Mouse (Mus musculus) stomach, embryonic 15.5 days (tissue): ENCODE results near the gene Arhgef40. TPM values are rescaled to one million over a fixed set of nuclear protein-coding genes. Genes with fewer than 3 reads are reported as not detected.
A peak's percentile ranks its signal among the peaks of the same experiment; 100 is the strongest.

Experiments
- ATAC-seq: fragments of 200-750 bp; cut with Nextera tagmentation; 2 replicates; pipeline ENCODE4 v1.8.0; 2017; ENCODE audit warnings: low read depth, moderate number of reproducible peaks, moderate TSS enrichment; ENCODE audit not compliant: insufficient read depth, low FRiP score
- H3K27ac ChIP-seq: fragments of 300-500 bp; sonication (generic); 2 replicates; pipeline ENCODE4 v1.5.1; 2015; ENCODE audit warnings: mild to moderate bottlenecking, inconsistent platforms
- H3K27me3 ChIP-seq: fragments of 300-500 bp; sonication (generic); replicated peaks from 2 replicates; pipeline ENCODE4 v1.6.1; 2015; ENCODE audit warnings: inconsistent platforms
- H3K36me3 ChIP-seq: fragments of 300-500 bp; sonication (generic); 2 replicates; pipeline ENCODE4 v1.6.1; 2015; ENCODE audit warnings: inconsistent platforms
- H3K4me1 ChIP-seq: fragments of 300-500 bp; sonication (generic); 2 replicates; pipeline ENCODE4 v1.6.1; 2015; ENCODE audit warnings: inconsistent platforms
- H3K4me2 ChIP-seq: fragments of 300-500 bp; sonication (generic); 2 replicates; pipeline ENCODE4 v1.6.1; 2015; ENCODE audit warnings: mild to moderate bottlenecking, inconsistent platforms
- H3K4me3 ChIP-seq: fragments of 300-500 bp; sonication (generic); replicated peaks from 2 replicates; pipeline ENCODE4 v1.5.1; 2015; ENCODE audit warnings: inconsistent platforms
- H3K9ac ChIP-seq: fragments of 300-500 bp; sonication (generic); 2 replicates; pipeline ENCODE4 v1.6.1; 2015; ENCODE audit warnings: inconsistent platforms
- H3K9me3 ChIP-seq: fragments of 300-500 bp; sonication (generic); 2 replicates; pipeline ENCODE4 v1.6.1; 2016; ENCODE audit warnings: inconsistent platforms
- WGBS: fragments of 180-500 bp; shearing (Covaris S2); methylation state at CpG from one replicate; pipeline ENCODE4 v1.1.7; 2015; 5-methylcytosine and 5-hydroxymethylcytosine counted together
- polyA plus RNA-seq: library from polyadenylated mRNA; unstranded; fragments of >200 nt; fragmentation: Nextera tagmentation; extraction: Ambion mirVana; gene quantifications from 2 replicates; pipeline ENCODE4 v1.2.1, GENCODE M21; 2015

Gene Arhgef40
- polyA plus RNA-seq: 85.7 and 102 TPM in 2 replicates

- Histone ChIP-seq H3K4me3 (peak within 1 kb of the TSS; percentile 65), H3K4me2 (peak within 1 kb of the TSS; percentile 94), H3K27me3 (no peaks in the 10 kb centered on the region), H3K9me3 (no peaks in the 10 kb centered on the region), H3K36me3 (peaks cover 13% of the 10 kb centered on the region), H3K4me1 (peaks cover 15% of the 10 kb centered on the region), H3K9ac (peak within 1 kb of the TSS; percentile 65), H3K27ac (peak within 1 kb of the TSS; percentile 96)
- peak; percentile 82 for ATAC-seq
- WGBS: under 1% methylated on average over 39 of the region's 74 CpGs
Measured at GRCm38 (mm10) chr14:51984247-51985231, at the start of gene Arhgef40. Gene Arhgef40, plus strand, starts transcription at chr14:51984719.

DNA sequence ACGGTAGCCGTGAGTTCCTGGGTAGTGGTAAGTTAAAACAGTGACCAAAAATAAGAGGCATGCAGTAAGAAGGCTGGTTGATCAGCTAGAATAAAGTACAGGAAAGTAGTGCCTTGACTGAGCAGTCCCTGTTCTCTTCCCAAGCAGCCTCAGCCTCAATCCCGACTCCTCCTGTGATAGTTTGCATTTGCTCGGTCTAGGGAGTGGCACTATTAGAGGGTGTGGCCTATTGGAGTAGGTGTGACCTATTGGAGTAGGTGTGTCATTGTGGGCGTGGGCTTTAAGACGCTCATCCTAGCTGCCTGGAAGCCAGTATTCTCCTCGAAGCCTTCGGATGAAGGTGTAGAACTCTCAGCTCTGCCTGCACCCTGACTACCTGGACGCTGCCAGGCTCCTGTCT lies 45.5 kb upstream of the Arhgef40 start:
- Histone ChIP-seq H3K4me3 (no peak overlapping the region), H3K36me3 (no peaks in the 10 kb centered on the region), H3K27ac (no peak overlapping the region), H3K27me3 (no peaks in the 10 kb centered on the region), H3K9me3 (no peaks in the 10 kb centered on the region), H3K9ac (no peak overlapping the region), H3K4me2 (no peak overlapping the region), H3K4me1 (0 out of 2 replicates have a peak, but pooled peaks cover 5% of the 10 kb centered on the region)
- no peak for ATAC-seq
- WGBS: 82% methylated on average over 9 of the region's 9 CpGs

GRCm38 (mm10) chr14:51940944-51941560 lies 43.5 kb upstream of the Arhgef40 start:
- 31% methylated on average over 8 of the region's 8 CpGs for WGBS
- Histone ChIP-seq H3K4me2 (no peak overlapping the region), H3K4me1 (0 out of 2 replicates have a peak, but pooled peaks cover 5% of the 10 kb centered on the region), H3K27ac (no peak overlapping the region), H3K27me3 (no peaks in the 10 kb centered on the region), H3K9me3 (no peaks in the 10 kb centered on the region), H3K9ac (no peak overlapping the region), H3K4me3 (no peak overlapping the region), H3K36me3 (no peaks in the 10 kb centered on the region)
- no peak for ATAC-seq

GRCm38 (mm10) chr14:51941577-51941976 lies 42.9 kb upstream of the Arhgef40 start:
- H3K36me3 ChIP-seq: no peaks in the 10 kb centered on the region
- no peak overlapping the region for H3K9ac ChIP-seq
- WGBS: 61% methylated on average over 9 of the region's 9 CpGs
- H3K9me3 ChIP-seq: no peaks in the 10 kb centered on the region
- no peak overlapping the region for H3K27ac ChIP-seq
- H3K4me2 ChIP-seq: no peak overlapping the region
- no peak for ATAC-seq
- no peaks in the 10 kb centered on the region for H3K27me3 ChIP-seq
- no peak overlapping the region for H3K4me3 ChIP-seq
- 0 out of 2 replicates have a peak, but pooled peaks cover 5% of the 10 kb centered on the region for H3K4me1 ChIP-seq

- H3K4me1 ChIP-seq: 0 out of 2 replicates have a peak, but pooled peaks cover 5% of the 10 kb centered on the region
- no peaks in the 10 kb centered on the region for H3K36me3 ChIP-seq
- no peak for ATAC-seq
- 60% methylated on average over 7 of the region's 7 CpGs for WGBS
- H3K4me2 ChIP-seq: no peak overlapping the region
- no peak overlapping the region for H3K27ac ChIP-seq
- H3K9me3 ChIP-seq: no peaks in the 10 kb centered on the region
- H3K4me3 ChIP-seq: no peak overlapping the region
- no peaks in the 10 kb centered on the region for H3K27me3 ChIP-seq
- H3K9ac ChIP-seq: no peak overlapping the region
Measured at GRCm38 (mm10) chr14:51942236-51942635, 42.3 kb upstream of the Arhgef40 start.

GRCm38 (mm10) chr14:51943336-51943735 lies 41.2 kb upstream of the Arhgef40 start:
- no peaks in the 10 kb centered on the region for H3K9me3 ChIP-seq
- 76% methylated on average over 6 of the region's 6 CpGs for WGBS

GRCm38 (mm10) chr14:51960316-51960715 lies 24.2 kb upstream of the Arhgef40 start:
- H3K4me1 ChIP-seq: no peaks in the 10 kb centered on the region
- no peaks in the 10 kb centered on the region for H3K9me3 ChIP-seq
- H3K4me2 ChIP-seq: no peak overlapping the region
- no peak overlapping the region for H3K4me3 ChIP-seq
- 81% methylated on average over 2 of the region's 2 CpGs for WGBS
- no peak overlapping the region for H3K9ac ChIP-seq
- H3K36me3 ChIP-seq: no peaks in the 10 kb centered on the region
- ATAC-seq: no peak
- no peak overlapping the region for H3K27ac ChIP-seq
- H3K27me3 ChIP-seq: no peaks in the 10 kb centered on the region

More at GRCm38 (mm10) chr14:51943336-51943735, 41.2 kb upstream of the Arhgef40 start:
- H3K27me3 ChIP-seq: no peaks in the 10 kb centered on the region
- H3K4me3 ChIP-seq: no peak overlapping the region
- no peak overlapping the region for H3K9ac ChIP-seq
- H3K36me3 ChIP-seq: no peaks in the 10 kb centered on the region
- no peak for ATAC-seq
- no peak overlapping the region for H3K27ac ChIP-seq
- no peak overlapping the region for H3K4me2 ChIP-seq
- H3K4me1 ChIP-seq: 0 out of 2 replicates have a peak, but pooled peaks cover 5% of the 10 kb centered on the region

GRCm38 (mm10) chr14:51967400-51967799 lies 17.1 kb upstream of the Arhgef40 start:
- Histone ChIP-seq H3K27me3 (no peaks in the 10 kb centered on the region), H3K4me2 (no peak overlapping the region), H3K4me3 (no peak overlapping the region), H3K36me3 (no peaks in the 10 kb centered on the region), H3K27ac (no peak overlapping the region), H3K4me1 (no peaks in the 10 kb centered on the region), H3K9ac (no peak overlapping the region), H3K9me3 (no peaks in the 10 kb centered on the region)
- WGBS: 55% methylated on average over 3 of the region's 3 CpGs
- no peak for ATAC-seq

- no peaks in the 10 kb centered on the region for H3K27me3 ChIP-seq
- no peak for ATAC-seq
- H3K4me3 ChIP-seq: no peak overlapping the region
- no peaks in the 10 kb centered on the region for H3K36me3 ChIP-seq
- 82% methylated on average over 3 of the region's 3 CpGs for whole genome bisulfite sequencing
- H3K9ac ChIP-seq: no peak overlapping the region
- no peaks in the 10 kb centered on the region for H3K9me3 ChIP-seq
- no peak overlapping the region for H3K4me2 ChIP-seq
- H3K27ac ChIP-seq: no peak overlapping the region
- H3K4me1 ChIP-seq: peaks cover 4% of the 10 kb centered on the region
Measured at GRCm38 (mm10) chr14:51979252-51979651, 5.3 kb upstream of the Arhgef40 start.

- Histone ChIP-seq H3K9me3 (no peaks in the 10 kb centered on the region), H3K27ac (no peak overlapping the region), H3K9ac (no peak overlapping the region), H3K4me3 (no peak overlapping the region), H3K27me3 (no peaks in the 10 kb centered on the region), H3K4me2 (no peak overlapping the region), H3K4me1 (peaks cover 15% of the 10 kb centered on the region), H3K36me3 (peaks cover 10% of the 10 kb centered on the region; the same call in 1 of the 2 replicates)
- no peak for ATAC-seq
- WGBS: 61% methylated on average over 4 of the region's 4 CpGs
Measured at GRCm38 (mm10) chr14:51983251-51983650, 1.3 kb upstream of the Arhgef40 start.

DNA sequence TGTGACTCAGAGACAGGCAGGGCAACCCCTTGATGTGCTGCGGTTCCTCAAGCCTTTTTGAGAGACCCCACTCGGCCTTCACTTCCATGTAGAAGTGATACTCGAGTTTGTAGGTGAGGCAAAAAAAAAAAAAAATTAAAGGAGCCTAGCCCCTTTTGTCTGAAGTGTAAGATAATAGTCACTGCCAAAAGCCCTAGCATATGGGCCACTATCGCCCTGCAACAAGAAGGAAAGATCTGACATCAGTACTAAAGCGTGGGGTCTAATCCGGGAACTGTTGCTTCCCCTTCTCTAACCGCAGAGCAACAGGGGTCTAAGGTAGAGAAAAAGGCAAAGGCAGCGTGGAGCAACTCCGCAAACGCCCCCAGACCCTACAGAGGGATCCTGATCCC lies 668 bp upstream of the Arhgef40 start:
- no peak overlapping the region for H3K27ac ChIP-seq
- H3K4me2 ChIP-seq: peak overlapping the region; percentile 94
- no peak for ATAC-seq
- 26% methylated on average over 10 of the region's 10 CpGs for WGBS
- H3K9ac ChIP-seq: peak overlapping the region; percentile 65; the same call in 1 of the 2 replicates
- peaks cover 15% of the 10 kb centered on the region for H3K4me1 ChIP-seq
- no peaks in the 10 kb centered on the region for H3K27me3 ChIP-seq
- H3K9me3 ChIP-seq: no peaks in the 10 kb centered on the region
- H3K36me3 ChIP-seq: peaks cover 10% of the 10 kb centered on the region; the same call in 1 of the 2 replicates
- peak overlapping the region; percentile 65 for H3K4me3 ChIP-seq
